Mouse (Mus musculus): ENCODE data around the gene Rora. TPM values are rescaled to one million over a fixed set of nuclear protein-coding genes. Genes with fewer than 3 reads are reported as not detected.
A peak's percentile ranks its signal among the peaks of the same experiment; 100 is the strongest.

The Rora gene
- polyA plus RNA-seq, 1 experiment, result 0.86 TPM

GRCm38 (mm10) chr9:69288113-69288512 is 634.5 kb downstream of the Rora start:
- Histone ChIP-seq H3K36me3 (ENCODE audit: control insufficient read depth, insufficient read depth) (no peaks in the 10 kb centered on the region), H3K27me3 (ENCODE audit: control insufficient read depth, insufficient read depth, insufficient read length) (peaks cover 9% of the 10 kb centered on the region), H3K4me2 (ENCODE audit: low read depth) (peak overlapping the region; percentile 14), H3K4me3 (no peak overlapping the region), H3ac (ENCODE audit: control insufficient read depth, insufficient read length) (no peak overlapping the region), H3K79me2 (ENCODE audit: control insufficient read depth, insufficient read depth) (no peaks in the 10 kb centered on the region)
- no peak for TF ChIP-seq TCF3 (IDR thresholded peaks at IDR 0.05; ENCODE audit: insufficient read length, low read depth)
- TF ChIP-seq CEBPB (IDR thresholded peaks at IDR 0.05; ENCODE audit: insufficient read depth, poor library complexity, severe bottlenecking), result peak; percentile 75; the same call in 1 of the 2 replicates

GRCm38 (mm10) chr9:69288586-69288985 is 635.0 kb downstream of the Rora start:
- Histone ChIP-seq H3K4me3 (peak overlapping the region; percentile 37), H3K79me2 (ENCODE audit: control insufficient read depth, insufficient read depth) (no peaks in the 10 kb centered on the region), H3ac (ENCODE audit: control insufficient read depth, insufficient read length) (no peak overlapping the region), H3K4me2 (ENCODE audit: low read depth) (no peak overlapping the region), H3K36me3 (ENCODE audit: control insufficient read depth, insufficient read depth) (no peaks in the 10 kb centered on the region), H3K27me3 (ENCODE audit: control insufficient read depth, insufficient read depth, insufficient read length) (peaks cover 9% of the 10 kb centered on the region)
- TF ChIP-seq POLR2AphosphoS2 (IDR thresholded peaks at IDR 0.05; ENCODE audit: insufficient read length, low read depth) (no peak), MAX (IDR thresholded peaks at IDR 0.05; ENCODE audit: low read depth) (no peak), E2F4 (IDR thresholded peaks at IDR 0.05; ENCODE audit: insufficient read depth) (no peak), TCF3 (IDR thresholded peaks at IDR 0.05; ENCODE audit: insufficient read length, low read depth) (no peak)

GRCm38 (mm10) chr9:69289056-69290017 is 635.8 kb downstream of the Rora start:
- peak overlapping the region; percentile 47 for H3ac ChIP-seq (ENCODE audit: control insufficient read depth, insufficient read length)
- H3K4me2 ChIP-seq (ENCODE audit: low read depth), result peak overlapping the region; percentile 67
- peak overlapping the region; percentile 37 for H3K4me3 ChIP-seq
- H3K79me2 ChIP-seq (ENCODE audit: control insufficient read depth, insufficient read depth), result no peaks in the 10 kb centered on the region
- H3K27me3 ChIP-seq (ENCODE audit: control insufficient read depth, insufficient read depth, insufficient read length), result peaks cover 9% of the 10 kb centered on the region
- no peak for TF ChIP-seq SRF (IDR thresholded peaks at IDR 0.05; ENCODE audit: control insufficient read depth, insufficient read length, low read depth)
- TF ChIP-seq TCF3 (IDR thresholded peaks at IDR 0.05; ENCODE audit: insufficient read length, low read depth), result peak; percentile 63
- no peak for TF ChIP-seq TCF12 (IDR thresholded peaks at IDR 0.05; ENCODE audit: insufficient read depth, poor library complexity, severe bottlenecking)
- peak; percentile 41 for TF ChIP-seq POLR2AphosphoS2 (IDR thresholded peaks at IDR 0.05; ENCODE audit: insufficient read length, low read depth)
- TF ChIP-seq MYOG (IDR thresholded peaks at IDR 0.05; ENCODE audit: control insufficient read depth in 1 of 3, insufficient read depth in 1 of 3, insufficient read length in 2 of 3, low read depth in 2 of 3), result peak in 2 of 3 experiments; percentile 78 to 88
- no peak for TF ChIP-seq REST (IDR thresholded peaks at IDR 0.05; ENCODE audit: insufficient read depth, insufficient read length)
- TF ChIP-seq POLR2A (IDR thresholded peaks at IDR 0.05; ENCODE audit: insufficient read length, low read depth), result peak; percentile 55
- no peak for TF ChIP-seq CEBPB (IDR thresholded peaks at IDR 0.05; ENCODE audit: insufficient read depth, poor library complexity, severe bottlenecking)
- TF ChIP-seq MAX (IDR thresholded peaks at IDR 0.05; ENCODE audit: low read depth), result no peak
- peak in 2 of 3 experiments; percentile 55 to 85 for TF ChIP-seq MYOD1 (IDR thresholded peaks at IDR 0.05; ENCODE audit: control insufficient read depth in 1 of 3, insufficient read length in 2 of 3, low read depth in 2 of 3)
- TF ChIP-seq USF1 (IDR thresholded peaks at IDR 0.05; ENCODE audit: low read depth), result peak; percentile 32
- no peak for TF ChIP-seq E2F4 (IDR thresholded peaks at IDR 0.05; ENCODE audit: insufficient read depth)
- H3K36me3 ChIP-seq (ENCODE audit: control insufficient read depth, insufficient read depth), result no peaks in the 10 kb centered on the region

- Histone ChIP-seq H3K36me3 (ENCODE audit: control insufficient read depth, insufficient read depth) (no peaks in the 10 kb centered on the region), H3K4me2 (ENCODE audit: low read depth) (peak overlapping the region; percentile 56), H3K27me3 (ENCODE audit: control insufficient read depth, insufficient read depth, insufficient read length) (peaks cover 9% of the 10 kb centered on the region), H3K4me3 (peak overlapping the region; percentile 37), H3ac (ENCODE audit: control insufficient read depth, insufficient read length) (peak overlapping the region; percentile 47), H3K79me2 (ENCODE audit: control insufficient read depth, insufficient read depth) (no peaks in the 10 kb centered on the region)
- TF ChIP-seq SRF (IDR thresholded peaks at IDR 0.05; ENCODE audit: control insufficient read depth, insufficient read length, low read depth), result no peak
- no peak for TF ChIP-seq POLR2AphosphoS2 (IDR thresholded peaks at IDR 0.05; ENCODE audit: insufficient read length, low read depth)
- no peak for TF ChIP-seq MYOG (IDR thresholded peaks at IDR 0.05; ENCODE audit: control insufficient read depth in 1 of 3, insufficient read depth in 1 of 3, insufficient read length in 2 of 3, low read depth in 2 of 3)
- TF ChIP-seq REST (IDR thresholded peaks at IDR 0.05; ENCODE audit: insufficient read depth, insufficient read length), result no peak
- no peak for TF ChIP-seq MAX (IDR thresholded peaks at IDR 0.05; ENCODE audit: low read depth)
- no peak for TF ChIP-seq USF1 (IDR thresholded peaks at IDR 0.05; ENCODE audit: low read depth)
- TF ChIP-seq MYOD1 (IDR thresholded peaks at IDR 0.05; ENCODE audit: control insufficient read depth in 1 of 3, insufficient read length in 2 of 3, low read depth in 2 of 3), result no peak
- TF ChIP-seq E2F4 (IDR thresholded peaks at IDR 0.05; ENCODE audit: insufficient read depth), result no peak
- TF ChIP-seq TCF3 (IDR thresholded peaks at IDR 0.05; ENCODE audit: insufficient read length, low read depth), result no peak
- TF ChIP-seq TCF12 (IDR thresholded peaks at IDR 0.05; ENCODE audit: insufficient read depth, poor library complexity, severe bottlenecking), result no peak
- no peak for TF ChIP-seq CEBPB (IDR thresholded peaks at IDR 0.05; ENCODE audit: insufficient read depth, poor library complexity, severe bottlenecking)
Observed at GRCm38 (mm10) chr9:69290018-69290880, 636.7 kb downstream of the Rora start.
